Mouse (Mus musculus): ENCODE measurements around the gene Zfp524.
"Not testable (repeated sequence)": the region's sequence is repeated elsewhere in the genome, so short reads cannot be mapped to it uniquely, and the experiment has no call there.

Gene Zfp524

DNA sequence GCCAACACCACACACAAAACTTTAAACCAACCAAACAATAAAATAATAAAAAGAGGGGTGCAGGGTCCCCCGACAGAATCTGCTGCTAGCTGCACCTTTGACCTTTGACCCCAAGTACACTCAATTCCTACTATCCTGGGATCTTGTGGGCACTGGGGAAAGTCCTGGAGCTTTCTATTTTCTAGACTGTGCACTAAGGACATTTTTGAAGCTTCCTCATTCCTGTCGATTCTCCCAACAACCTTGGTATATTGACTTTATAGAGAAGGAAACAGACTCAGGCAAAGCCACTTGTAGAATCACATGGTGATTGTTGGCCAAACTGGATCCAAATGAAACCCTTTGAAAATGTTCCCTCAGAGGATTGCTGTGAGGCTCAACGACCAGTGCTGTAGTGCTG lies 1.8 kb downstream of the Zfp524 start:
- DNase-seq (ENCODE audit: low spot score in 2 of 2): no peak

DNA sequence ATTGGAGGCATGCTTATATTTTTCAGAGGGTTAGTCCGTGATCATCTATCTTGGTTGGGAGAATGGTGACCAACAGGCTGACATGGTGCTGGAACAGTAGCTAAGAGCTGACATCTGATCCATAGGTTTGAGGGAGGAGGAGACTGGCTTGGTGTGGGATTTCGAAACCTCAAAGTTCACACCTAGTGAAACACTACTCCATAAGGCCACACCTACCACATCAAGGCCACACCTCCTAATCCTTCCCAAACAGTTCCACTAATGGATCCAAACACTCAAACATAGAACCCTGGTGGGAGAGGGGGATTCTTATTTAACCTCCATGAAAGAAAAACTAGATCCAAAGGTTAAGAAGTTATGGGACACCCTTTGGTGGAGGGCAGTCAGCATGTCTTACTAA lies 2.7 kb downstream of the Zfp524 start:
- no peak for DNase-seq (ENCODE audit: low spot score in 2 of 2)

- no peak for DNase-seq (ENCODE audit: low spot score in 2 of 2)
Measured at GRCm38 (mm10) chr7:5017352-5017751, 3.1 kb downstream of the Zfp524 start.

DNA sequence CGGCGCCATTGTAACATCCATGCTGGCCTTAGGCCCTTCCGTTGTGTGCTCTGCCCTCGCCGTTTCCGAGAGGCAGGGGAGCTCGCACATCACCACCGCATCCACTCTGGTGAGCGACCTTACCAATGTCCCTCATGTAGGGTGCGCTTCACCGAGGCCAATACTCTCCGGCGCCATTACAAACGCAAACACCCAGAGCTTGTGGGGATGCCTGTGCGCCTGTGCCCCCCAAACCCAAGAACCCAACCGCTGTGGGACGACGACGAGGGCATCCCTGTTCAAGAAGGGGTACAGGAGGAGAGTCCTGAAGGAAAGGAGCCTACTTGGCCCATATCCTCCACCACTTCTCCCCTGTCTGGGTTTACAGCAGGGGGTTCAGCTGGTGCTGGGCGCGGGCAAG lies 3.7 kb downstream of the Zfp524 start:
- DNase-seq (ENCODE audit: low spot score in 2 of 2): no peak

DNA sequence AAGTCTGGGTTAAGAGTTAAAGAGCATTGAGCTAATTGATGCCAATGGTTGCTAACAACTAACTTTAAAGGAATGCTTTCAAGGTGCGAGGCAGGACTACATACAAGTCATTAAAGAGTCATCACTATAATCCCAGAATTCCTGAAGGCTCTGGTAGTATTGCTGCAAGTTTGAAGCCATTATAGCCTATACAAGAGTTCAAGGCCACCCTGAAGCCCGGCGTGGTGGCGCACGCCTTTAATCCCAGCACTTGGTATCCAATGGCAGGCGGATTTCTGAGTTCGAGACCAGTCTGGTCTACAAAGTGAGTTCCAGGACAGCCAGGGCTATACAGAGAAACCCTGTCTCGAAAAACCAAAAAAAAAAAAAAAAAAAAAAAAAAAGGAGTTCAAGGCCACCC lies 5.4 kb downstream of the Zfp524 start:
- DNase-seq (ENCODE audit: low spot score in 2 of 2): not testable (repeated sequence)

GRCm38 (mm10) chr7:5020000-5020681 lies 5.9 kb downstream of the Zfp524 start, which contains the start of the genes Zfp865 and Ccdc106:
Zfp865 (plus strand) TSS chr7:5020376.
Ccdc106 (plus strand) TSS chr7:5020553.
- peak; percentile 97 to 98 for DNase-seq (ENCODE audit: low spot score in 2 of 2)

DNA sequence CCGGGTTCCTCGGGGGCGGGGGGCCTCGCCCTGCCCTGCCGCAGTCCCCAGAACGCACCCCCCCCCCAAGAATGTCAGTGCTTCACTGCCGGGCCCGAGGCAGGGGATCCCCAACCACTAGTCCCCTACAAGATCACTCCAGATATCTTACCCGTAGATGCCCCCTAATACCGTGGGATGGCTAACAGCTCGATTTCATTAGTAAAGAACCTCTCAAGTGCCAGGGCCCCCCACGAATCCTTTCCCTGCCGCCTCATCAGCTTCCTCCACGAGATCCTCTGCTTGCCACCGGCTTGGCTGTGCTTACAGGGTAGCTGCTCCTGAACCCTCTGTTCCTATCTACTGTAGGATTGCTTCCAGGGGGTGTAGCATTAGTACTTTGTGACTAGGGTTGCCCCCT lies 6.5 kb downstream of the Zfp524 start:
- no peak for DNase-seq (ENCODE audit: low spot score in 2 of 2)

DNA sequence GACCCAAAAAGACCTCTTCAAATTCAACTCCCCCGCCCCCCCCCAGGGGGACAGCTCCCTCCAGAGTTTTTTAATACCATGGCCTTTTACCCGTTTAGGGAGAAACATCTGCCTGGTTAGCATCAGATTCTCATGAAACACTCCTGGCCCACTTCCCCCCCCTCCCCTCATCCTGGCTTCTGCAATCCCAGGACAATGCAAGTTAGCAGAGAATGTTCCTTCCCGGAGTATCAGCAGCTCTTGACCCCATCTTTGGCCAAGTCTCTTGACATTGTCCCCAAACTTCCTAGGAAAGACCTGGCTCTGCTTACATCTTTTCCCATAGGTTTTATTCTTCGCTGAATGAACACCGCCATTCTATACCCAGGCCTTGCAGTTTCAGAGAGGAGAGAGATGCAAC lies 7.0 kb downstream of the Zfp524 start:
- no peak for DNase-seq (ENCODE audit: low spot score in 2 of 2)

- no peak for DNase-seq (ENCODE audit: low spot score in 2 of 2)
Measured at GRCm38 (mm10) chr7:5029543-5029942, 15.3 kb downstream of the Zfp524 start.

DNA sequence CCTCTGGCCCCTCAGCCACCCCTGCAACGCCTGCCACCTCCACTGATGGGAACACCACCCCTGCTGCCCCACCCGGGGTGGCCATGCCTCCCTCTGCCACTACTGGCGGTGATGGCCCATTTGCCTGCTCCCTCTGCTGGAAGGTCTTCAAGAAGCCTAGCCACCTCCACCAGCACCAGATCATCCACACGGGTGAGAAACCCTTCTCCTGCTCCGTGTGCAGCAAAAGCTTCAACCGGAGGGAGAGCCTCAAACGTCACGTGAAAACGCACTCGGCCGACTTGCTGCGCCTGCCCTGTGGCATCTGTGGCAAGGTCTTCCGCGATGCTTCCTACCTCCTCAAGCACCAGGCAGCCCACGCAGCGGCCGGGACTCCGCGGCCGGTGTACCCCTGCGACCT lies 15.7 kb downstream of the Zfp524 start:
- DNase-seq (ENCODE audit: low spot score in 2 of 2): no peak

GRCm38 (mm10) chr7:5030554-5031275 lies 16.5 kb downstream of the Zfp524 start:
- no peak for DNase-seq (ENCODE audit: low spot score in 2 of 2)

DNA sequence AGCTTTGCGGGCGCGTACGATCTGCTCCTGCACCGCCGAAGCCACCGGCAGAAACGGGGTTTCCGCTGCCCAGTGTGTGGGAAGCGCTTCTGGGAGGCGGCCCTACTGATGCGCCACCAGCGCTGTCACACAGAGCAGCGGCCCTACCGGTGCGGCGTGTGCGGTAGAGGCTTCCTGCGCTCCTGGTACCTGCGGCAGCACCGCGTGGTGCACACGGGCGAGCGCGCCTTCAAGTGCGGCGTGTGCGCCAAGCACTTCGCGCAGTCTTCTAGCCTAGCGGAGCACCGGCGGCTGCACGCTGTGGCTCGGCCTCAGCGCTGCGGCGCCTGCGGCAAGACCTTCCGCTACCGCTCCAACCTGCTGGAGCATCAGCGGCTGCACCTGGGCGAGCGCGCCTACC lies 17.3 kb downstream of the Zfp524 start:
- DNase-seq (ENCODE audit: low spot score in 2 of 2): no peak

DNA sequence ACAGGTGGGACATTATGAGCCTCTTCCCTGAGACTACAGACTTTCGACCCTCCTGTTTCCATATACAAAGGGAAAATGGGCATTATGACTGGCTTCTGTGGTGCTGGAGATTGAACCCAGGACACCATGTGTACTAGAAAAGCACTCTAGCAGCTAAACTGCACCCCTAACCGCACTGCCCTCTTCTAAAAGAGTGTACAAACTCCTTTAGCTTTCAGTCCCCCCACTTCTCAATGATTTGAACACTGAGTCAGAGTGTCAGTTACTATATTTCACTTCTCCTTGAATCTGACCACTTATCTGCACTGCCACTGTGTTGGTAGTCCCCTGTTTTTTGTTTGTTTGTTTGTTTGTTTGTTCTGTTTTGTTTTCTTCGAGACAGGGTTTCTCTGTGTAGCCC lies 19.6 kb downstream of the Zfp524 start, which contains the start of gene 4632433K11Rik:
Gene 4632433K11Rik (plus strand): TSS at position 301 of the 400 bp plus-strand sequence.
- DNase-seq (ENCODE audit: low spot score in 2 of 2): no peak

GRCm38 (mm10) chr7:5035628-5036027 lies 21.4 kb downstream of the Zfp524 start:
- DNase-seq (ENCODE audit: low spot score in 2 of 2): no peak

DNA sequence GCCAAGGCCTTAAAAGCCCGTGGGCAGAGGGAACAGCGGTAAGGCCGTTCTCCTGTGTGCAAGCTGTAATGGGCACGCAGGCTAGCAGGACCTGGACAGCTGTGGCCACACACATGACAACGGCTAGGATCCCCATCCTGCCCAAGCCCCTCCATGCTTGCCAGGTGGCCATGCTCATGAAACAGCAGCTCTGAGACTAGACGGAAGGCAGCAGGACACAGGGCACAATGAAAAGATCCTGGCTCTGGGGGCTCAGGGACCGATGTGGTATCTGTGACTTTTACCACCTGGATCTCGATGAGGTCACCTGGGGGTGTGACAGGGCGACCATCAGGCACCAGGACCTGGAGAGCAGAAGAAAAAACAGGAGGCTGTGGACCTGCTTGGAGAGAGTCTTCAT lies 21.9 kb downstream of the Zfp524 start:
- no peak for DNase-seq (ENCODE audit: low spot score in 2 of 2)

GRCm38 (mm10) chr7:5037026-5037425 lies 22.8 kb downstream of the Zfp524 start:
- DNase-seq (ENCODE audit: low spot score in 2 of 2): no peak

GRCm38 (mm10) chr7:5037467-5037866 lies 23.3 kb downstream of the Zfp524 start:
- no peak for DNase-seq (ENCODE audit: low spot score in 2 of 2)

DNA sequence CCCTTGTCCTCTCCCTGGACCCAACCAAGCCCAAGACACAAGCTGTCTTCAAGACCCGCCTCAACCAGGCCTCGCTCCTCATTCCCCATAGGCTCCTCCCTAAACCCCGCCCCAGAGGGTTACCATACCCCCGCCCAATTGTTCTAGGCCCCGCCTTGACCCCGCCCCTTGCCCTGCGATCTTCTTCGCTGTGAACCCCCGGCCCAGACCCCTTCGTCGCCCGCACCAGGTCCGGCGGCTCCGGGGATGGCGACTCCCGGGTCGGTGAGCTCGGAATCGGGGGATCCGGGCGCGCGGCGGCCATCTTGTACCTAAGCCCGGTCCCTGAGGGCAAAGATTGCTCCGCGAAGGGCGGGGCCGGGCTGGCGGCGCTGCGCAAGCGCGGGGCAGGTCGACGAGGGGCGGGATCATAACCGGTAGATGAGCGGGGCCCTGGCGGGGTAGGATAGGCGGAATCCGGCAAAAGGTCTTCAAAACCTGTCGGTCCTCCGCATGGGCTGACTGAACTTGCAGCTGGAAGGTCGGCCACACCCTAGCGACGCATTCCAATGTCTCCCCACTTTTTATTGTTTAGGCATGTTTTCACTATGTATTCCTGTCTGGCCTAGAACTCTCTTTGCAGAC lies 24.0 kb downstream of the Zfp524 start, which contains the start of gene Zfp784:
Gene Zfp784 (minus strand): TSS at position 338 of the 624 bp plus-strand sequence.
- DNase-seq (ENCODE audit: low spot score in 2 of 2): peak; percentile 93 to 97

DNA sequence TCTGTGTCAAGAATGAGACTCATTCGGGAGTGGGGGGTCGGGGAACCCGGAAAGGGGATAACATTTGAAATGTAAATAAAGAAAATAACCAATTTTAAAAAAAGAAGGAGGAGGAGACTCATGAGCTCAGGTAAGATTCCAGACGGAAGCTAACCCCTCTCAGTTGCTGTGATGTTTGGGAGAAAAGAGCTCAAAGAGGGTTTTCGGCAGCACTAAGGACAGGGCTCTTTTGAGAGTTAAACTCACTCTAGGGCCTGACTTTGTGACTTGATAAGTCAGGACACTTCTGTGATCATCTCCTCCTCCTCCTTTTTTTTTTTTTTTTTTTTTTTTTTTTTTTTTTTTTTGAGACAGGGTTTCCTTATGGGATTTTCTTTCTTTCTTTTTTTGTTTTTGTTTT lies 24.7 kb downstream of the Zfp524 start:
- no peak for DNase-seq (ENCODE audit: low spot score in 2 of 2)

GRCm38 (mm10) chr7:5044981-5045380 lies 30.8 kb downstream of the Zfp524 start:
- DNase-seq (ENCODE audit: low spot score in 2 of 2): no peak

DNA sequence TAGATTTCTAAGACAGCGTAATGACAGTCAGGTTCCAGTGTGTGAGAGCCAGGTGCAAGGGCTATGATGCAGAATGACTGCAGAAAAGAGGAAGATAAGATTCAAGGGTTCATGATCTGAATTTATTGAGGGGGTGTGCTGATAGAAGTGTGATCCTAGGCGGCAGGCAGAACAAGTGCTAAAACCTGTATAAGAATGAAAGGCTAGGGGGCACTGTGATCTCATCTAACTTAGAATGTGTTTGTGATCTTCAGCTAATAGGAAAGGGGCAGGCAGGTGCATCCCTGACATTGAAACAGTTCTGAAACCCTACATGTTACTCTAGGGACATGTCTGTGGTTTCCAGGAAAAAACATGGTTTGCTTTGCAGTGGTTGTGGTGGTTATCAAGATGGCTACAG lies 31.9 kb downstream of the Zfp524 start:
- no peak for DNase-seq (ENCODE audit: low spot score in 2 of 2)

GRCm38 (mm10) chr7:5047313-5047712 lies 33.1 kb downstream of the Zfp524 start:
- DNase-seq (ENCODE audit: low spot score in 2 of 2): no peak
